Mouse (Mus musculus) CD4-positive naive resting alpha-beta T cell, adult 76 days (primary cell): Measurements from ENCODE around the gene Zbtb12. TPM values are rescaled to one million over a fixed set of nuclear protein-coding genes. Genes with fewer than 3 reads are reported as not detected.

Source experiments
- total RNA-seq: library from RNA; stranded (reverse); gene quantifications from one replicate; pipeline ENCODE4 v1.2.4, GENCODE M21; 2023

Zbtb12 gene
- 4.4 TPM for total RNA-seq

GRCm38 (mm10) chr17:34879336-34879879 is at the start of gene Zbtb12:
Zbtb12 (plus strand) TSS chr17:34879483.

GRCm38 (mm10) chr17:34836856-34837221 is 42.4 kb upstream of the Zbtb12 start, which contains the start of the genes Stk19 and Dxo:
Stk19 (minus strand) TSS chr17:34836945.
Dxo (plus strand) TSS chr17:34837019.

GRCm38 (mm10) chr17:34849722-34850516 is 29.4 kb upstream of the Zbtb12 start, which contains the start of the genes Skiv2l and Nelfe:
Skiv2l (minus strand) TSS chr17:34850210.
Nelfe (plus strand) TSS chr17:34850391.

GRCm38 (mm10) chr17:34862416-34863081 is 16.7 kb upstream of the Zbtb12 start, which contains the start of gene Cfb:
Cfb (minus strand) TSS chr17:34862518.

GRCm38 (mm10) chr17:34881683-34882310 is 2.5 kb downstream of the Zbtb12 start, which contains the start of gene Gm20547:
Gm20547 (minus strand) TSS chr17:34882042.

GRCm38 (mm10) chr17:34898160-34898586 is 18.9 kb downstream of the Zbtb12 start, which contains the start of the genes C2 and Ehmt2:
C2 (minus strand) TSS chr17:34898265.
Ehmt2 (plus strand) TSS chr17:34898469.

GRCm38 (mm10) chr17:34913930-34914665 is 34.8 kb downstream of the Zbtb12 start, which contains the start of gene Slc44a4:
Slc44a4 (plus strand) TSS chr17:34914466.

GRCm38 (mm10) chr17:34931061-34931734 is 51.9 kb downstream of the Zbtb12 start, which contains the start of gene Neu1:
Neu1 (plus strand) TSS chr17:34931253.

Other genes with a start within 250 kb of the Zbtb12 start
- 6.9 TPM for gene Prrt1, start 249.9 kb upstream of the Zbtb12 start, total RNA-seq
- 1.2 TPM for gene Fkbpl, start 234.7 kb upstream of the Zbtb12 start, total RNA-seq
- 42.3 TPM for gene Atf6b, start 232.3 kb upstream of the Zbtb12 start, total RNA-seq
- gene Tnxb, start 208.9 kb upstream of the Zbtb12 start, total RNA-seq, result 0.09 TPM
- 0.70 TPM for gene C4b, start 135.6 kb upstream of the Zbtb12 start, total RNA-seq
- not detected for gene Cyp21a1, start 74.9 kb upstream of the Zbtb12 start, total RNA-seq
- gene Stk19, start 42.5 kb upstream of the Zbtb12 start, total RNA-seq, result 55.8 TPM
- gene Dxo, start 42.5 kb upstream of the Zbtb12 start, total RNA-seq, result 86.0 TPM
- gene Skiv2l, start 29.3 kb upstream of the Zbtb12 start, total RNA-seq, result 121 TPM
- gene Nelfe, start 29.1 kb upstream of the Zbtb12 start, total RNA-seq, result 22.0 TPM
- gene Cfb, start 17.0 kb upstream of the Zbtb12 start, total RNA-seq, result 0.64 TPM
- 0.38 TPM for gene Gm20547, start 2.6 kb downstream of the Zbtb12 start, total RNA-seq
- 1.6 TPM for gene C2, start 18.8 kb downstream of the Zbtb12 start, total RNA-seq
- 113 TPM for gene Ehmt2, start 19.0 kb downstream of the Zbtb12 start, total RNA-seq
- gene Slc44a4, start 35.0 kb downstream of the Zbtb12 start, total RNA-seq, result not detected
- 44.2 TPM for gene Neu1, start 51.8 kb downstream of the Zbtb12 start, total RNA-seq
- 97.6 TPM for gene Hspa1b, start 79.8 kb downstream of the Zbtb12 start, total RNA-seq
- gene Gm20481, start 90.4 kb downstream of the Zbtb12 start, total RNA-seq, result not detected
- gene Hspa1a, start 92.7 kb downstream of the Zbtb12 start, total RNA-seq, result 57.4 TPM
- gene Hspa1l, start 93.2 kb downstream of the Zbtb12 start, total RNA-seq, result not detected
- 24.0 TPM for gene Lsm2, start 102.4 kb downstream of the Zbtb12 start, total RNA-seq
- gene Vars, start 121.5 kb downstream of the Zbtb12 start, total RNA-seq, result 85.0 TPM
- not detected for gene Vwa7, start 137.1 kb downstream of the Zbtb12 start, total RNA-seq
- 1.4 TPM for gene Sapcd1, start 148.5 kb downstream of the Zbtb12 start, total RNA-seq
- 3.2 TPM for gene Msh5, start 167.3 kb downstream of the Zbtb12 start, total RNA-seq
- 137 TPM for gene Clic1, start 170.5 kb downstream of the Zbtb12 start, total RNA-seq
- gene Ddah2, start 179.6 kb downstream of the Zbtb12 start, total RNA-seq, result 0.70 TPM
- not detected for gene Ly6g6c, start 185.9 kb downstream of the Zbtb12 start, total RNA-seq
- gene Mpig6b, start 186.7 kb downstream of the Zbtb12 start, total RNA-seq, result not detected
- not detected for gene Ly6g6e, start 197.4 kb downstream of the Zbtb12 start, total RNA-seq
- not detected for gene Ly6g6d, start 198.6 kb downstream of the Zbtb12 start, total RNA-seq
- gene Ly6g6f, start 206.1 kb downstream of the Zbtb12 start, total RNA-seq, result not detected
- 60.6 TPM for gene Abhd16a, start 209.8 kb downstream of the Zbtb12 start, total RNA-seq
- gene Ly6g5c, start 228.8 kb downstream of the Zbtb12 start, total RNA-seq, result not detected
- gene Ly6g5b, start 235.9 kb downstream of the Zbtb12 start, total RNA-seq, result 1.5 TPM
- gene Gpank1, start 242.0 kb downstream of the Zbtb12 start, total RNA-seq, result 28.7 TPM
- gene Csnk2b, start 242.6 kb downstream of the Zbtb12 start, total RNA-seq, result 118 TPM
- gene D17H6S53E, start 246.9 kb downstream of the Zbtb12 start, total RNA-seq, result 15.3 TPM